Mouse (Mus musculus): ENCODE measurements around the gene Nme1. TPM values are rescaled to one million over a fixed set of nuclear protein-coding genes. Genes with fewer than 3 reads are reported as not detected.

Gene Nme1
- polyA plus RNA-seq, 1 experiment from 2014 or later = 143 TPM

DNA sequence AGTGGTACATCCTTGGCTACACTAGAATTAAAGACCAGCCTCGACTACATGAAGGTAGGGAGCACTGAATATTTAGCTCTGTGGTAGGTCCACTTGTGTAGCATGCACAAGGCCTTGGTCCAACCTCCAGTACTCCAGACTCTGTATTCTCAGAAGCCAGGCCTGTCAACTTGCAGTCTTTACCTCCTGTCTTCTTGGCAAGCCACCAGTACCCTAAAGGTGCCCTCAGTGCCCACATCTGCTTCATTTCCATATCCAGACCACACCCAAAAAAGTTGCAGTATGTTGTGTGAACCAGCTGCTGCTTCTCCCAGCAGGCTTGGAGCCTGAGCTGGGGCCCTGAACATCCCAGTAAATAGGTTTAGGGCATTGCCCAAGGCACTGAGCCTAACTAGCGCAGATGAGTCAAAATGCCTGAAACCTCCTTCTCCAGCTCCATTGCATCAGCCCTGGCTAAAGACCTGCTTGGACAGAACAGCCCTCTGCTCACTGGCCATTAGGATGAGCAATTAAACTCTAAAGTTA is 11.2 kb downstream of the Nme1 start:
- DNase-seq (ENCODE audit: low spot score) (no peak), ATAC-seq (ENCODE audit: low read depth) (no peak)
- 0 out of 2 replicates have a peak overlapping the region, but pooled peaks have one; percentile 67 for H3K9ac ChIP-seq (ENCODE audit: low read depth, low read length)
- WGBS = 90% methylated on average over 2 of the region's 2 CpGs
- H3K36me3 ChIP-seq (ENCODE audit: control insufficient read depth, insufficient read depth, low read length) = peaks cover 57% of the 10 kb centered on the region
- peaks cover 17% of the 10 kb centered on the region for H3K4me1 ChIP-seq (ENCODE audit: control insufficient read depth, insufficient read depth, low read length)
- no peak overlapping the region for H3K27ac ChIP-seq (replicated peaks; ENCODE audit: low read depth, low read length)
- H3K4me3 ChIP-seq (ENCODE audit: low read depth, low read length) = no peak overlapping the region
- H3K4me2 ChIP-seq (ENCODE audit: low read depth, low read length) = no peak overlapping the region
- no peaks in the 10 kb centered on the region for H3K9me3 ChIP-seq (ENCODE audit: control insufficient read depth, low read length)
- no peaks in the 10 kb centered on the region for H3K27me3 ChIP-seq (replicated peaks; ENCODE audit: control insufficient read depth, insufficient read depth, low read length)

DNA sequence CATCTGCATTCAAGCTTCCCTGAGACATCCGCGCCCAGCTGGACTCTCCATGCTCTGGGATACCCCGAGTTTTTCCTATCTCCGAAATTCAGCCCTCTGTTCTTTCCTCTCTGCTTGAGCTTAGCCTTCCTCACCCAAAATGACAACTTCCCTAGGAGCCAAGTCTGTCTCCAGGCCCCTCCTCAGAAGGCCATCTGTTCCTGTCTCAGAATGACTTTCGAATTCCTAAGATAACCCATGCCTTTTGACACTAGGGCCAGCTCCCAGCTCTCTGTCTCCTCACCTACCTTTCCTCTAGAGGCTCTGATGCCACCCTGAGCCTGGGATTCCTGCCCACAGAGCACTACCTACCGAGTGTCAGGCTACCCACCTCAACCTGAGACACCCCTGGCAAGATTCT is 12.2 kb downstream of the Nme1 start, which contains the start of gene Nme2:
Nme2 (minus strand) TSS at position 101 of the 400 bp plus-strand sequence.
- Histone ChIP-seq H3K4me2 (ENCODE audit: low read depth, low read length) (peak within 1 kb of the TSS; percentile 76), H3K27ac (replicated peaks; ENCODE audit: low read depth, low read length) (peak within 1 kb of the TSS; percentile 89), H3K9me3 (ENCODE audit: control insufficient read depth, low read length) (no peaks in the 10 kb centered on the region), H3K4me3 (ENCODE audit: low read depth, low read length) (peak within 1 kb of the TSS; percentile 55), H3K27me3 (replicated peaks; ENCODE audit: control insufficient read depth, insufficient read depth, low read length) (no peaks in the 10 kb centered on the region), H3K9ac (ENCODE audit: low read depth, low read length) (peak within 1 kb of the TSS; percentile 67), H3K4me1 (ENCODE audit: control insufficient read depth, insufficient read depth, low read length) (peaks cover 17% of the 10 kb centered on the region), H3K36me3 (ENCODE audit: control insufficient read depth, insufficient read depth, low read length) (peaks cover 59% of the 10 kb centered on the region)
- no peak for DNase-seq (ENCODE audit: low spot score)
- 2% methylated on average over 6 of the region's 6 CpGs for WGBS
- peak; percentile 13 for ATAC-seq (ENCODE audit: low read depth)

DNA sequence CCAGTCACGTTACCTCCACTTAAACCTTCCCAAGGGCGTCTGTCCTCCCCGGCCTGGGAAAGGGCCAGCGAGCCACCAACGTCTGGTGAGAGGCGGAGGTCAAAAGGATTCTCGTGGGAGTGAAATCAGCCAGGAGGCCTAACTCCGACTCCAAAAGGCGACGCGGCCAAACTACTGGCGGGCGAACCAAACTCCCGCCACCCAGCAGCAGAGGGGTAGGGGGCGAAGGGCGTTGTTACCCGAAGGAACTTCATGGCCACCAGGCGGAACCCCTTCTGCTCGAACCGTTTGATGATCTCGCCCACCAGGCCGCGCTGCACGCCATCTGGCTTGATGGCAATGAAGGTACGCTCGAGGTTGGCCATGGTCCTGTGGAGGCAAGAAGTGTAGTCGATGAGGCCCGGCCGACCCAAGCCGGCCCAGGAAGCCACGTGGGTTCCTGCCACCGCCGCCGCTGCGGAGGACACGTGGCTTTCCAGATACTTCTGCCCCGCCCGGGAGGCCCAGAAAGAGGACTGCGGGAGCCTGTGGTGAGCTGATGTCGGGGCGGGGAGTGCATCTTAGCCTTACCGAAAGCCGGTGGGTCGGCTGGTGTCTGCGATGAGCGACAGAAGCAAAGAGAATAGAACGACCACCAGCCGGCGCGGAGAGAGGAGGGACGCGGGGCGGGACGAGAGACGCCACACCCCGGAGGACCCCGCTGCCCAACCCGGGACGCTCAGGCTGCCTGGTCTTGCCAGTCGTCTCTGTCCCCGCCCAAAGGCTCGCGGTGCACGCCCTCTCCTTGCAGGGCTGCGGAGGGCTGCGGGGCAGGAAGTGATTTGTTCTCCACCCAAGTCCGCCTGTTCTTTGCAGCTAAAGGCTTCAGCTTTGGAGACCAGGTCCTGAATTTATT is 12.8 kb downstream of the Nme1 start:
- H3K9me3 ChIP-seq (ENCODE audit: control insufficient read depth, low read length) = no peaks in the 10 kb centered on the region
- 0% methylated on average over 44 of the region's 67 CpGs for WGBS
- DNase-seq (ENCODE audit: low spot score) (peak; percentile 97), ATAC-seq (ENCODE audit: low read depth) (peak; percentile 98)
- peaks cover 17% of the 10 kb centered on the region for H3K4me1 ChIP-seq (ENCODE audit: control insufficient read depth, insufficient read depth, low read length)
- no peaks in the 10 kb centered on the region for H3K27me3 ChIP-seq (replicated peaks; ENCODE audit: control insufficient read depth, insufficient read depth, low read length)
- peak overlapping the region; percentile 67 for H3K9ac ChIP-seq (ENCODE audit: low read depth, low read length)
- H3K27ac ChIP-seq (replicated peaks; ENCODE audit: low read depth, low read length) = peak overlapping the region; percentile 89
- H3K36me3 ChIP-seq (ENCODE audit: control insufficient read depth, insufficient read depth, low read length) = peaks cover 60% of the 10 kb centered on the region
- peak overlapping the region; percentile 76 for H3K4me2 ChIP-seq (ENCODE audit: low read depth, low read length)
- peak overlapping the region; percentile 55 for H3K4me3 ChIP-seq (ENCODE audit: low read depth, low read length)

DNA sequence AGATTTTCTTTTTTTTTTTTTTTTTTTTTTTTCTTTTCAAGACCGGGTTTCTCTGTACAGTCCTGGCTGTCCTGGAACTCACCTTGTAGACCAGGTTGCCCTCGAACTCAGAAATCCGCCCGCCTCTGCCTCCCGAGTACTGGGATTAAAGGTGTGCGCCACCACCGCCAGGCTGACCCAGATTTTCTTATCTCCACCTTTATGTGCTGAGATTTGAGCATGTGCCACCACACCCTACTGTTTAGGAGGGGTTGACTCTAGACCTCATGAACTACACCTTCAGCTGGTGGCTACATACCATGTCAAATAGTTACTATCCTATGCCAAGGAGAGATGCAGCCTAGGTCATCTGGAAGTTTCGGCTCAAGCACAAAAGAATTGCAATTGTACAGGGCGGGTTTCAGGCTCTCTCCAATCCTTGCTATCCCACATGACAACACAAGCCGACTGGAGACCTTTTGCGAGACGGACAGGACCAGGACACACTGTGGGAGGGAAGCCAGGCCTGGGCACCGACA is 13.5 kb downstream of the Nme1 start:
- H3K9me3 ChIP-seq (ENCODE audit: control insufficient read depth, low read length) = no peaks in the 10 kb centered on the region
- H3K9ac ChIP-seq (ENCODE audit: low read depth, low read length) = peak overlapping the region; percentile 67
- ATAC-seq (ENCODE audit: low read depth) (no peak), DNase-seq (ENCODE audit: low spot score) (no peak)
- H3K4me2 ChIP-seq (ENCODE audit: low read depth, low read length) = peak overlapping the region; percentile 76
- H3K27me3 ChIP-seq (replicated peaks; ENCODE audit: control insufficient read depth, insufficient read depth, low read length) = no peaks in the 10 kb centered on the region
- WGBS = 40% methylated on average over 13 of the region's 13 CpGs
- H3K4me1 ChIP-seq (ENCODE audit: control insufficient read depth, insufficient read depth, low read length) = peaks cover 17% of the 10 kb centered on the region
- peak overlapping the region; percentile 89; the same call in 1 of the 2 replicates for H3K27ac ChIP-seq (replicated peaks; ENCODE audit: low read depth, low read length)
- peak overlapping the region; percentile 55 for H3K4me3 ChIP-seq (ENCODE audit: low read depth, low read length)
- peaks cover 62% of the 10 kb centered on the region for H3K36me3 ChIP-seq (ENCODE audit: control insufficient read depth, insufficient read depth, low read length)

DNA sequence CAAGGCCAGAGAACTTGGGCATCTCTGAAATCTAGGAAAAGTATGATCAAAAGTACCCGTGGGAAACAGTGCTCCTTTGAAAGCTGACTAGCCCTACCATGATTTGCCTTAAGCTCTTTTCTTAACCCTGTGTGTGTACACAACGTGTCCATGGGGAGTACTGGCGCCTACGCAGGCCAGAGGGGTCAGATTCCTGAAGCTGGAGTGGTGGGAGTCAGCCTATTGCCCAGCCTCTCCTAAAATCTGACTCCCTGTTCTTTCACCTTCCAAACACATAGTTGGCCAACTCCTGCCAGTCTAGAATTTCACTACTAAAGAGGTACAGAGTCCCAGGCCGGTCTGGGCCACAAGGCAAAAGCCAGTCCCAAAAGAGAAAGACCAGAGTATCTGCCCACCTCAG is 15.9 kb downstream of the Nme1 start:
- no peak for DNase-seq (ENCODE audit: low spot score)
- Histone ChIP-seq H3K4me3 (ENCODE audit: low read depth, low read length) (no peak overlapping the region), H3K9ac (ENCODE audit: low read depth, low read length) (no peak overlapping the region), H3K27me3 (replicated peaks; ENCODE audit: control insufficient read depth, insufficient read depth, low read length) (no peaks in the 10 kb centered on the region), H3K9me3 (ENCODE audit: control insufficient read depth, low read length) (no peaks in the 10 kb centered on the region), H3K4me1 (ENCODE audit: control insufficient read depth, insufficient read depth, low read length) (peaks cover 17% of the 10 kb centered on the region), H3K36me3 (ENCODE audit: control insufficient read depth, insufficient read depth, low read length) (peaks cover 54% of the 10 kb centered on the region), H3K4me2 (ENCODE audit: low read depth, low read length) (0 out of 2 replicates have a peak overlapping the region, but pooled peaks have one; percentile 7), H3K27ac (replicated peaks; ENCODE audit: low read depth, low read length) (no peak overlapping the region)
- no peak for ATAC-seq (ENCODE audit: low read depth)
- 44% methylated on average over 5 of the region's 5 CpGs for WGBS

DNA sequence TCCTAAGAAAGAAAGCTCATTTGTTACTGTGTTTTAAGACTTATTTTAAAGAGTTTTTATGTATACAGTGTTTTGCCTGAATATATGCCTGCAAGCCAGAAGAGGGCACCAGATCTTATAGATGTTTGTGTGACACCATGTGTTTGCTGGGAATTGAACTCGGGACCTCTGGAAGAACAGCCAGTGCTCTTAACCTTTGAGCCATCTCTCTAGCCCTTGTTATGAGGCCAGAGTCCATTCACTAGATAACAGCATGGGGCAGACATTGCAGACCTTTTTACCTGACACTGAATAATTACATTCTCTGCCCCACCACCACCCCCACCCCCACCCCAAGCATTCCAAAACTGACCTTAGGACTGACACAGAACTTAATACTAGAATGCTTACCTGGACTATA is 18.3 kb downstream of the Nme1 start:
- H3K4me1 ChIP-seq (ENCODE audit: control insufficient read depth, insufficient read depth, low read length) = peaks cover 13% of the 10 kb centered on the region
- no peak overlapping the region for H3K4me2 ChIP-seq (ENCODE audit: low read depth, low read length)
- H3K27ac ChIP-seq (replicated peaks; ENCODE audit: low read depth, low read length) = no peak overlapping the region
- DNase-seq (ENCODE audit: low spot score) (no peak), ATAC-seq (ENCODE audit: low read depth) (no peak)
- H3K27me3 ChIP-seq (replicated peaks; ENCODE audit: control insufficient read depth, insufficient read depth, low read length) = no peaks in the 10 kb centered on the region
- peaks cover 63% of the 10 kb centered on the region for H3K36me3 ChIP-seq (ENCODE audit: control insufficient read depth, insufficient read depth, low read length)
- no peaks in the 10 kb centered on the region for H3K9me3 ChIP-seq (ENCODE audit: control insufficient read depth, low read length)
- H3K4me3 ChIP-seq (ENCODE audit: low read depth, low read length) = no peak overlapping the region
- 91% methylated on average over 1 of the region's 1 CpGs for WGBS
- H3K9ac ChIP-seq (ENCODE audit: low read depth, low read length) = no peak overlapping the region

DNA sequence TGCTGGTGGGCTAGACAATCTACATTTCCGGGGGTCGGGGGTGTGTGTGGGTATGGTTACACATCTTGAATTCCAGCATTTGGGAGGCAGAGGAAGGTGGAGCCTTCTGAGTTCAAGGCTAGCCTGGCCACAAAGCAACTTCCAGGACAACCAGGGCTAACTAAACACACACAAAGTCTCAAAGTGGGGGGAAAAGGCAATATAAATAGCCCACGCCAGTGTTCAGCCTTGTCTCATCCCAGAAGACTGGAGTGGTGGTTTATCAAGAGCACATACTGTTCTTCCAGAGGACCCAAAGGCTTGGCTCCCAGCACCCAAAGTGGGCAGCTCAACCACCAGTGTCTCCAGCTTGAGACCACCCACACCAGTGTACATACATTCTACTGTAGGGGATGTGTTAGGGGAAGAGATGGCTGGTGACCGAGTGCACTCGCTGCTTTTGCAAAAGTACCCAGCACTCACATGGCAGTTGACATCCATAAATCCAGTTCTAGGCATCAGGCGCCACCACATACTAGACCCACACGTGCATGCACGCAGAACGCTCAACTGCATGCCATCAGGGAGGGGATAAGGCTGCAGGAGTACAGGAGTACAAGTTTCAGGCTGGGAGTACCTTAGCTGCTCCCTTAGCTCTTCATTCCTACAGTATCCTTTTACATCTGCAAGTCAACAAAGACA is 19.3 kb downstream of the Nme1 start:
- Histone ChIP-seq H3K4me1 (ENCODE audit: control insufficient read depth, insufficient read depth, low read length) (peaks cover 10% of the 10 kb centered on the region), H3K9me3 (ENCODE audit: control insufficient read depth, low read length) (no peaks in the 10 kb centered on the region), H3K4me3 (ENCODE audit: low read depth, low read length) (no peak overlapping the region), H3K36me3 (ENCODE audit: control insufficient read depth, insufficient read depth, low read length) (peaks cover 71% of the 10 kb centered on the region), H3K4me2 (ENCODE audit: low read depth, low read length) (no peak overlapping the region), H3K9ac (ENCODE audit: low read depth, low read length) (no peak overlapping the region), H3K27ac (replicated peaks; ENCODE audit: low read depth, low read length) (no peak overlapping the region), H3K27me3 (replicated peaks; ENCODE audit: control insufficient read depth, insufficient read depth, low read length) (no peaks in the 10 kb centered on the region)
- WGBS = 88% methylated on average over 9 of the region's 9 CpGs
- DNase-seq (ENCODE audit: low spot score) (no peak), ATAC-seq (ENCODE audit: low read depth) (no peak)

DNA sequence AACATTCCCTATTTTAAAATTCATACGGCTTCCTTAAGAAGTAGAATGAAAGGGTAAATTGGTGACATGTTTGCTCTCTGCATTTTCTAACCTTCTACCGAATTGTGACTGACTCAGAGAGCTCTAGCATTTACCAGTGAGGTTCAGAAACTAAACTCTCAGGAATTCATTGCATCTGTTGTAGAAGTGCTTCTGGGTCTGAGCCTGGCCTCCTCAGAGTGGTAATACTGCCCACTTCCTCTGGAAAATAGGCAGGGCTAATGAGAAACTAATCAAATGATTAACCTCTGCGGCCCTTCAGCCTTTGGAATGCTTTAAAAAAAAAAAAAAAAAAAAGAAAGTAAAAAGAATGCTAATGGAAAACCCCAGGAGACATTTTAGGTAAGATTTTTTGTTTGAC is 23.3 kb downstream of the Nme1 start:
- ATAC-seq (ENCODE audit: low read depth) = no peak
- no peaks in the 10 kb centered on the region for H3K27me3 ChIP-seq (replicated peaks; ENCODE audit: control insufficient read depth, insufficient read depth, low read length)
- H3K36me3 ChIP-seq (ENCODE audit: control insufficient read depth, insufficient read depth, low read length) = peaks cover 56% of the 10 kb centered on the region
- H3K27ac ChIP-seq (replicated peaks; ENCODE audit: low read depth, low read length) = no peak overlapping the region
- no peak overlapping the region for H3K9ac ChIP-seq (ENCODE audit: low read depth, low read length)
- no peaks in the 10 kb centered on the region for H3K4me1 ChIP-seq (ENCODE audit: control insufficient read depth, insufficient read depth, low read length)
- DNase-seq (ENCODE audit: low spot score) = no peak
- WGBS = 46% methylated on average over 3 of the region's 3 CpGs
- no peaks in the 10 kb centered on the region for H3K9me3 ChIP-seq (ENCODE audit: control insufficient read depth, low read length)
- no peak overlapping the region for H3K4me2 ChIP-seq (ENCODE audit: low read depth, low read length)
- H3K4me3 ChIP-seq (ENCODE audit: low read depth, low read length) = no peak overlapping the region

Measured in embryonic facial prominence, embryonic 14.5 days (tissue).